Mouse (Mus musculus) midbrain, embryonic 10.5 days (tissue): ENCODE data around the gene Grk6. TPM values are rescaled to one million over a fixed set of nuclear protein-coding genes. Genes with fewer than 3 reads are reported as not detected.

Experiments used
- DNase-seq: peaks from one replicate; pipeline ENCODE4 v3.0.0-alpha.2; 2017; ENCODE audit warnings: low spot score
- H3K27ac ChIP-seq: fragments of 300-500 bp; sonication (generic); replicated peaks from 2 replicates; pipeline ENCODE4 v1.5.1; 2016; ENCODE audit warnings: mild to moderate bottlenecking
- H3K27me3 ChIP-seq: fragments of 300-500 bp; sonication (generic); 2 replicates; pipeline ENCODE4 v1.6.1; 2016; ENCODE audit warnings: low read depth, mild to moderate bottlenecking; ENCODE audit not compliant: poor library complexity, severe bottlenecking
- H3K36me3 ChIP-seq: fragments of 300-500 bp; sonication (generic); 2 replicates; pipeline ENCODE4 v1.6.1; 2016; ENCODE audit warnings: mild to moderate bottlenecking, moderate library complexity
- H3K4me1 ChIP-seq: fragments of 300-500 bp; sonication (generic); 2 replicates; pipeline ENCODE4 v1.6.1; 2016
- H3K4me3 ChIP-seq: fragments of 300-500 bp; sonication (generic); 2 replicates; pipeline ENCODE4 v1.5.1; 2016; ENCODE audit warnings: mild to moderate bottlenecking, moderate library complexity
- H3K9me3 ChIP-seq: fragments of 300-500 bp; sonication (generic); replicated peaks from 2 replicates; pipeline ENCODE4 v1.6.1; 2016; ENCODE audit warnings: mild to moderate bottlenecking
- WGBS: fragments of 180-500 bp; shearing (Covaris S2); methylation state at CpG from one replicate; pipeline ENCODE4 v1.1.7; 2016; 5-methylcytosine and 5-hydroxymethylcytosine counted together
- polyA plus RNA-seq: library from polyadenylated mRNA; unstranded; fragments of >200 nt; fragmentation: Nextera tagmentation; extraction: Ambion mirVana; gene quantifications from 2 replicates; pipeline ENCODE4 v1.2.1, GENCODE M21; 2016

The Grk6 gene
- polyA plus RNA-seq, 1 experiment from 2014 or later: 41.8 TPM

GRCm38 (mm10) chr13:55451785-55452549 is 7.1 kb downstream of the Grk6 start:
- Histone ChIP-seq H3K4me1 (peaks cover 12% of the 10 kb centered on the region), H3K27ac (no peak overlapping the region), H3K4me3 (no peak overlapping the region), H3K9me3 (no peaks in the 10 kb centered on the region), H3K27me3 (no peaks in the 10 kb centered on the region), H3K36me3 (peaks cover 90% of the 10 kb centered on the region)
- WGBS: 97% methylated on average over 16 of the region's 16 CpGs
- DNase-seq: no peak

DNA sequence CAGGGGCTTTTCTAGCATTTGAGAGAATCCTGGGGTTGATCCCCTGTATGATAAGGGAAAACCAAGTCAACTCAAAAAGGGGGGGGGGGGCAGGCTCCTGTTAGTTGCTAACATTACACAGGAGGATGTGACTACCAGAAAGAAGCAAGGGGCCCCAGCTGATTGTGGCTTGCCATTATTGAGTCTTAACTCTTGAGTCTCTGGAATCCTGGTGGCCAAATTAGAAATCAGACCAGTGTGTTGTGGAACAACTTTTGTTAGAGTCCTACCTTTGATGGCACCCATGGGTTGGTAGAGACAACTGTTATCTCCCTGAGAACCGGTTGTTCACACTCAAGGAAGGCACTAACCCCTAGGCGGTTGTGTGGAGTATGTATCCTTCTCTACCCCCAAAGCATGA is 18.1 kb downstream of the Grk6 start:
- Histone ChIP-seq H3K36me3 (peaks cover 47% of the 10 kb centered on the region), H3K4me3 (no peak overlapping the region), H3K4me1 (peaks cover 58% of the 10 kb centered on the region), H3K27ac (no peak overlapping the region), H3K27me3 (peaks cover 7% of the 10 kb centered on the region; the same call in 1 of the 2 replicates), H3K9me3 (no peaks in the 10 kb centered on the region)
- no peak for DNase-seq
- WGBS: 62% methylated on average over 2 of the region's 2 CpGs

GRCm38 (mm10) chr13:55463399-55464026 is 18.6 kb downstream of the Grk6 start:
- DNase-seq: no peak
- Histone ChIP-seq H3K9me3 (no peaks in the 10 kb centered on the region), H3K27ac (peak overlapping the region; percentile 98), H3K36me3 (peaks cover 41% of the 10 kb centered on the region), H3K4me3 (peak overlapping the region; percentile 77), H3K4me1 (peaks cover 63% of the 10 kb centered on the region), H3K27me3 (peaks cover 7% of the 10 kb centered on the region; the same call in 1 of the 2 replicates)
- WGBS: 12% methylated on average over 14 of the region's 14 CpGs

DNA sequence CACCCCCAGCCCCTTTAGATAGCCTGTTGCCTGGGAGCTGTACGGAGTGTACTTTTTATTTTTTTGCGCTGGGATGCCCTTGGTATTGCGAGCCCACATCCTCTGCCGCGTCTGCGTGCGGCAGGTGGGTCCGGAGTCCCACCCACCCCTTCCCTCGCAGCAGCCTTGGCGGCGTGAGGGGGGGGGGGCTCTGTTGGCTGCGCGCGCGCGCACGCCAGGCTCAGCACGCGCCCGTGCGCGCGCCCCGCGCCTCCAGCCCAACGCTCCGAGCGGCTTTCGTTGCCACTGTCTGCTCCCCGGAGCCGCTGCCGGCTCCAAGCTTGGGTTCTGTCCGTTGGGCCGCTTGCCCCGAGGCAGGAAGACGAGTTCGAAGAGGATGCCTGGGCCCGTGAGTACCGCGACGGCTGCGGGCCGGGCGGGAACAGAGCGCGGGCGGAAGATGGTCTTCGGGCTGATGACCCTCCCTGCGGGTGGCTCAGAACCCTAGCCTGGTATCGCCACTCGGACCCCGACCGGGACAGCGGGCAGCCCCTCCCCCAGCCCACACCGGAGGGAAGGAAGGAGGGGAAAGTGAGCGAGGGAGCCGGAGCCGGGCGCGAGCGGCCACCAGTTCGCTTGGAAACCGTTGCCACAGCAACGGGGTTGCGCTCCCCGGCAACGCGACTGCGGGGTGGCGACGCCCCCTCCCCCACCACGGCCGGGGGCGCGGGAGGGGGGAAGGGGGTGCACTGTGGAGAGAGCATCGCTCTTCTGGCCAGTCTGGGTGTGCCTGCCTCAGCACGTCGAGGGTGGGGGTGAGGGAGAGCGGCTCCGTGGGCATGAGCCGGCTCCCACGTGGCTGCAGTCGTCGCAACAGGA is 19.4 kb downstream of the Grk6 start, which contains the start of gene Prr7:
Gene Prr7, plus strand, starts transcription at position 241 of the 858 bp plus-strand sequence.
- Histone ChIP-seq H3K27me3 (peaks cover 7% of the 10 kb centered on the region; the same call in 1 of the 2 replicates), H3K36me3 (peaks cover 34% of the 10 kb centered on the region), H3K27ac (peak within 1 kb of the TSS; percentile 98), H3K4me1 (peaks cover 71% of the 10 kb centered on the region), H3K9me3 (no peaks in the 10 kb centered on the region), H3K4me3 (peak within 1 kb of the TSS; percentile 77)
- WGBS: 0% methylated on average over 81 of the region's 84 CpGs
- DNase-seq: peak; percentile 91

DNA sequence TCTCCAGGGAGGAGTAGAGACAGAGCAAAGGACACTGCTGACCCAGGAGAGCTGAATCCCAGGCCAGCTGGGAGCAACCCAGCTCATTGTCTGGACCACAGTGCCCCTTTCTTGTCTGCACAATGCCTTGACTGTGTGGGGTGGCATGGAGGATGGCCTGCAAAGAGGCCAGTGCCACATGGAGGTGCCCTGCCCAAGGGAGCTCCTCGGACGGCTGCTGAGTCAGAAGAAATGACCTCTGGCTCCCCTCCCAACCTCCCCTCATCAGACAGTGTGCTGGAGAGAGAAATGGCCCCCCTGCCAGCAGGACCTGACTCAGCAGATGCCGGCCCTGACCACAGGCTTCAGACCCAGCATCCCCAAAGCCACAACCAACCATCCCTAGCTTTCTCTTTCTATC is 20.3 kb downstream of the Grk6 start:
- H3K27me3 ChIP-seq: peaks cover 14% of the 10 kb centered on the region; the same call in 1 of the 2 replicates
- H3K4me1 ChIP-seq: peaks cover 80% of the 10 kb centered on the region
- H3K4me3 ChIP-seq: peak overlapping the region; percentile 77
- peak; percentile 63 for DNase-seq
- H3K36me3 ChIP-seq: peaks cover 25% of the 10 kb centered on the region
- H3K9me3 ChIP-seq: no peaks in the 10 kb centered on the region
- WGBS: 5% methylated on average over 3 of the region's 3 CpGs
- H3K27ac ChIP-seq: peak overlapping the region; percentile 98

GRCm38 (mm10) chr13:55465830-55466440 is 21.1 kb downstream of the Grk6 start:
- Histone ChIP-seq H3K27ac (peak overlapping the region; percentile 98), H3K27me3 (peaks cover 17% of the 10 kb centered on the region; the same call in 1 of the 2 replicates), H3K4me1 (peaks cover 87% of the 10 kb centered on the region), H3K4me3 (peak overlapping the region; percentile 77), H3K9me3 (no peaks in the 10 kb centered on the region), H3K36me3 (peaks cover 17% of the 10 kb centered on the region)
- WGBS: 80% methylated on average over 5 of the region's 5 CpGs
- no peak for DNase-seq

DNA sequence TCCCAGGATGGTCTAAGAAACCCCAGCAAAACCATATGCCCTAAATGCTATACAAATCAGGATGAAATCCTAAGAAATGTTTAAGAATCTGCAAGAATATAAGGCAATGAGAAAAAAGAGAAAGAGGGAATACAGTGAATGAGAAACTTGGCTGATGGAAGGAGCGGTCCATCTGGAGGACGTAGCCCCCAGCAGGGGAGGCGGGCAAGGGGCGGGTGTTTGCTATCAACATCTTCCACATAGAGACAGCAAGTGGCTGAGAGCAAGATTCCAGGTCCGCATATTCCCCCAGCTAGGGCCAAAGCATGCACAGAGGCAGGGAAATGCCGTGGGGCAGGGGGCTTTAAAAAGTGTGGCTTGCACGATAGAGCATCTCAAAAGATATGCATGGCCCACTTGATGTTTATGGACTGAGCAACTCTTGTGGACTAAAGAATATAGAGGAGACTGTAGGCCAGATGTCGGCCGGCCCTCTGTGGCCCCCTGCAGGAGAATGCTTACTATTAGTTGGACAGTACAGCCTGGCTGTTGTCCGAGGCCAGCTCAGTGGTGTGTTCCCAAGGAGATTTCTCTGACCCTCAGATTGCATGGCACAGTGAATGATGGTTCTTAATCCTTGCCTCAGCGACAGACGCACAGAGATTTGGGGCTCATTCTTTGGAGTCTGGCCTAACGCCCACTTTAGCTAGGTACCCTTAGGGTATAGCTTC is 24.1 kb downstream of the Grk6 start:
- Histone ChIP-seq H3K27me3 (peaks cover 16% of the 10 kb centered on the region), H3K27ac (peak overlapping the region; percentile 57), H3K36me3 (peaks cover 10% of the 10 kb centered on the region), H3K9me3 (no peaks in the 10 kb centered on the region), H3K4me1 (peaks cover 99% of the 10 kb centered on the region), H3K4me3 (no peak overlapping the region)
- peak; percentile 69 for DNase-seq
- 44% methylated on average over 13 of the region's 13 CpGs for WGBS

DNA sequence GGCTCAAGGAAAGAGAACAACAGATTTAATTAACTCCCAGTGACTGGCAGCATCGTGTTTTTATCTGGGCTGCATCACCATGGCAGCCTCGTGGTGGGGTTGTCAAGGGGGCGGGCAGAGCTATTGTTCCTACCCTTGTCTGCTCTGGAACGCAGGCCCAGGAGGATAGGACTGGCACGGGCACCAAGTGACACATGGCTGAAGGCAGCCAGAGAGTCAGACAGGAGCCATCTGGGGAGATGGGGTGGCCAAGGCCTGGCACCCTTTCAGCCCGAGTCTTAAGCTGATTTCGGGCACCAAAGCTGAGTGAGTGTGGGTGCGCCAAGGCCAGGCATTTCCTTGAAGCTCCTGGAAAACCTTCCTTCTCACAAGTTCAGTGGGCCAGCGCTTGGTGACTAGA is 25.5 kb downstream of the Grk6 start:
- peaks cover 99% of the 10 kb centered on the region for H3K4me1 ChIP-seq
- peaks cover 16% of the 10 kb centered on the region for H3K27me3 ChIP-seq
- no peaks in the 10 kb centered on the region for H3K9me3 ChIP-seq
- peak overlapping the region; percentile 78 for H3K4me3 ChIP-seq
- peak; percentile 35 for DNase-seq
- whole genome bisulfite sequencing: 51% methylated on average over 9 of the region's 9 CpGs
- peak overlapping the region; percentile 90 for H3K27ac ChIP-seq
- peaks cover 23% of the 10 kb centered on the region for H3K36me3 ChIP-seq

DNA sequence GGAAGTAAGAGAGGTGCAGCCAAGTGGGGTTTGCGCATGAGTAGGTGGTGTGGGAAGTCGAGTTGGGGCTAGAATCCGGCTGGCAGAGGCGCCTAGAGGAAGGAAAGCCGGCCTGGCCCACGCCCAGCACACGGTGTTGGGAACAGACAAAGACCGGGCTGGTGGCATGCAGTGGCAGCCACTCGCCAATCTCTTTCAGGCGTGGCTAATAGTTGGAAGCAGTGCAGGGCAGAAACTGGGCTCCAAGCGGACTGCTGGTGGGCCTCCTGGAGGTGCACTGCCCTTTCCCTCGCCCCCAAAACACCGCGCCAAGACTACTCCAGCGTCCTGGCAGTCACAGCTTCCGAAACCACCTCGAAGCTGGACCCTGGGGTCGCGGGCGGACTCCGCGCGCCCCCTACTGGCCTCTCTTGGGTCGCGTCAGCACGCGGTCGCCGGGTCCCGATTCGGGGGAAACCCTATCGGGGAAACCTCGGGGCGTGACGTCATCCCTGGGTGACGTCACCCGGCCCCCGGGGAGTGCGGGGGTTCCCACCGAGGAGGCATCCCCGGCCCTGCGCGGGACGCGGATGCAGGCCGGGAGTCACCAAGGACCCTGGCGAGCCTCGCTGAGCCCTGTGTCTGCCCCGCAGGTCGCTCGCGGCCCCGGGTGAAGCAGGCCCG is 26.4 kb downstream of the Grk6 start:
- DNase-seq: peak; percentile 95
- Histone ChIP-seq H3K4me3 (peak overlapping the region; percentile 78), H3K27me3 (peaks cover 16% of the 10 kb centered on the region), H3K9me3 (no peaks in the 10 kb centered on the region), H3K36me3 (peaks cover 32% of the 10 kb centered on the region), H3K4me1 (peaks cover 99% of the 10 kb centered on the region), H3K27ac (peak overlapping the region; percentile 90)
- under 1% methylated on average over 54 of the region's 54 CpGs for WGBS

DNA sequence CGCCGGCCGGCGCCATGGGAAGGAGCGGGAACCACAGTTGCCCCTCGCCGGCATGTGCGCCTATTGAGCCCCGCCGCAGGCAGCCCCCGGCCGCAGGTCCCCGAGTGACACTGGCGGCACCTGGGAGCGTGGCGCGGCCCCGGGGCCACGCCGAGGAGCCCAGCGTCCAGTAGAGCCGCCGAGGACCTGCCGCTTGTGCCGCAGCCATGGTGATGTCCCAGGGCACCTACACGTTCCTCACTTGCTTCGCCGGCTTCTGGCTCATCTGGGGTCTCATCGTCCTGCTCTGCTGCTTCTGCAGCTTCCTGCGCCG is 26.9 kb downstream of the Grk6 start:
- peaks cover 99% of the 10 kb centered on the region for H3K4me1 ChIP-seq
- peak overlapping the region; percentile 90 for H3K27ac ChIP-seq

More for the DNA sequence above, 26.9 kb downstream of the Grk6 start:
- H3K4me3 ChIP-seq: peak overlapping the region; percentile 78
- peaks cover 37% of the 10 kb centered on the region for H3K36me3 ChIP-seq
- WGBS: under 1% methylated on average over 31 of the region's 31 CpGs
- no peaks in the 10 kb centered on the region for H3K9me3 ChIP-seq
- no peak for DNase-seq
- H3K27me3 ChIP-seq: peaks cover 16% of the 10 kb centered on the region
